Mouse (Mus musculus) C2C12 (cell line): ENCODE results near the gene Amy2a3. TPM values are rescaled to one million over a fixed set of nuclear protein-coding genes. Genes with fewer than 3 reads are reported as not detected.
"Not testable (repeated sequence)": the region's sequence is repeated elsewhere in the genome, so short reads cannot be mapped to it uniquely, and the experiment has no call there.

ENCODE experiments used
- H3K27me3 ChIP-seq: one replicate; pipeline ENCODE4 v1.6.1; 2011; ENCODE audit not compliant: control insufficient read depth, insufficient read depth, insufficient read length
- H3K36me3 ChIP-seq: one replicate; pipeline ENCODE4 v1.6.1; 2011; ENCODE audit not compliant: control insufficient read depth, insufficient read depth
- H3K4me3 ChIP-seq: one replicate; pipeline ENCODE4 v1.5.1; 2011; ENCODE audit warnings: mild to moderate bottlenecking, control low read depth; ENCODE audit not compliant: poor library complexity, insufficient read depth, severe bottlenecking
- H3K79me2 ChIP-seq: one replicate; pipeline ENCODE4 v1.6.1; 2011; ENCODE audit not compliant: control insufficient read depth, insufficient read depth
- H3K79me3 ChIP-seq: one replicate; pipeline ENCODE4 v1.6.1; 2011; ENCODE audit warnings: low read depth, control low read depth
- H3ac ChIP-seq: one replicate; pipeline ENCODE3; 2011; ENCODE audit warnings: low read depth; ENCODE audit not compliant: control insufficient read depth, insufficient read length
- long read RNA-seq, 2 experiments: library from polyadenylated mRNA; unstranded; transcript quantifications; one replicate each; pipeline ENCODE4 v2.0.0; 2019 to 2020
- polyA plus RNA-seq: library from polyadenylated mRNA; unstranded; fragments of >200 nt; fragmentation: generic; extraction: Trizol; gene quantifications from one replicate; pipeline ENCODE4 v1.2.1, GENCODE M21; 2012; ENCODE audit warnings: missing spikeins

The Amy2a3 gene
- not detected for polyA plus RNA-seq
- long read RNA-seq, experiment 1 = 0 reads
- long read RNA-seq, experiment 2 = 0 reads

DNA sequence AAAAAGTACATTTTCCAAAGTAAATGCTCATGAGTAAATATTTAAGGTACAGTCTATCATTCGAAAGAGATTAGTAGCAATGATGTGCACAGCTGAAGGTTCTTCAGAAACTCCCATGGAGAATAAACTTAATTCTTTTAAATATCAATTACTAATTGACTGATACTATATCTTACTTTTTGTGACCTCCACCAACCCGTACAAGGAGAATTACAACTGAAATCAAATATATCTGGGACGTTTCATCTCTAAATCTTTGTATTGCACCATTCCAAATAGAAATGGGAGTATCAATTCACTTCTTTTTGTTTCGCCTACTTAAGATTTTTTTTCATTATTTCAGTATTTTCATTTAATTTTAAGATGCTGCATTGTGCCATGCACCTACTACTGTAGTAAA lies at the start of gene Amy2a3:
Amy2a3 (minus strand) TSS at position 101 of the 400 bp plus-strand sequence.
- H3K79me3 ChIP-seq, H3K79me2 ChIP-seq, H3K4me3 ChIP-seq, H3K27me3 ChIP-seq, H3K36me3 ChIP-seq, H3ac ChIP-seq: not testable (repeated sequence)

DNA sequence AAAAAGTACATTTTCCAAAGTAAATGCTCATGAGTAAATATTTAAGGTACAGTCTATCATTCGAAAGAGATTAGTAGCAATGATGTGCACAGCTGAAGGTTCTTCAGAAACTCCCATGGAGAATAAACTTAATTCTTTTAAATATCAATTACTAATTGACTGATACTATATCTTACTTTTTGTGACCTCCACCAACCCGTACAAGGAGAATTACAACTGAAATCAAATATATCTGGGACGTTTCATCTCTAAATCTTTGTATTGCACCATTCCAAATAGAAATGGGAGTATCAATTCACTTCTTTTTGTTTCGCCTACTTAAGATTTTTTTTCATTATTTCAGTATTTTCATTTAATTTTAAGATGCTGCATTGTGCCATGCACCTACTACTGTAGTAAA lies 32.7 kb upstream of the Amy2a3 start, which contains the start of gene Amy2a2:
Amy2a2 (minus strand) TSS at position 101 of the 400 bp plus-strand sequence.
- not testable (repeated sequence) for H3K27me3 ChIP-seq, H3K4me3 ChIP-seq, H3K36me3 ChIP-seq, H3K79me2 ChIP-seq, H3K79me3 ChIP-seq, H3ac ChIP-seq

DNA sequence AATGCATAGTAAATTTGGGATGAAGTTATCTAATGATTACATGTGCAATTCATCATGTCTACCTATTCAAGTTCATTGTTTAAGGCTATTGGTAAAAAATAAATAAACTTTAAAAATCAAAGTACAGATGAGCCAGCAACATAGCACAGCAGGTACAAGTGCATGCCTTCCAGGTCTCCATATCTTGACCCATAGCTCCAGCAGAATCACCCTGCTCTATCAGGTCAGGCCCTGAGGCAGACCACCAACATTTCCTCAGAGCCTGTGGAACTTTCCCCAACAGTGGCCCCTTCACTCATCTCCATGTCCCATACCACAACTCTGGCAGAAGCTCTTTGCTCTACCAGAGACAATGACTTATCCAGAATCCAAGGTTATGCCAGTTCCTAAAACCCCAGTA lies 21.6 kb upstream of the Amy2a3 start:
- not testable (repeated sequence) for H3K79me2 ChIP-seq, H3K27me3 ChIP-seq, H3K79me3 ChIP-seq, H3K4me3 ChIP-seq, H3ac ChIP-seq, H3K36me3 ChIP-seq

DNA sequence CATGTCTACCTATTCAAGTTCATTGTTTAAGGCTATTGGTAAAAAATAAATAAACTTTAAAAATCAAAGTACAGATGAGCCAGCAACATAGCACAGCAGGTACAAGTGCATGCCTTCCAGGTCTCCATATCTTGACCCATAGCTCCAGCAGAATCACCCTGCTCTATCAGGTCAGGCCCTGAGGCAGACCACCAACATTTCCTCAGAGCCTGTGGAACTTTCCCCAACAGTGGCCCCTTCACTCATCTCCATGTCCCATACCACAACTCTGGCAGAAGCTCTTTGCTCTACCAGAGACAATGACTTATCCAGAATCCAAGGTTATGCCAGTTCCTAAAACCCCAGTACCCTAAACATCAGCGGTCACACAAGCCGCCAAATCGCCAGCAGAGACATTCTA lies 10.9 kb downstream of the Amy2a3 start:
- H3K36me3 ChIP-seq, H3K79me3 ChIP-seq, H3ac ChIP-seq, H3K27me3 ChIP-seq, H3K4me3 ChIP-seq, H3K79me2 ChIP-seq: not testable (repeated sequence)

DNA sequence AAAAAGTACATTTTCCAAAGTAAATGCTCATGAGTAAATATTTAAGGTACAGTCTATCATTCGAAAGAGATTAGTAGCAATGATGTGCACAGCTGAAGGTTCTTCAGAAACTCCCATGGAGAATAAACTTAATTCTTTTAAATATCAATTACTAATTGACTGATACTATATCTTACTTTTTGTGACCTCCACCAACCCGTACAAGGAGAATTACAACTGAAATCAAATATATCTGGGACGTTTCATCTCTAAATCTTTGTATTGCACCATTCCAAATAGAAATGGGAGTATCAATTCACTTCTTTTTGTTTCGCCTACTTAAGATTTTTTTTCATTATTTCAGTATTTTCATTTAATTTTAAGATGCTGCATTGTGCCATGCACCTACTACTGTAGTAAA lies 32.5 kb downstream of the Amy2a3 start, which contains the start of gene Amy2a4:
Amy2a4 (minus strand) TSS at position 101 of the 400 bp plus-strand sequence.
- not testable (repeated sequence) for H3K79me2 ChIP-seq, H3K79me3 ChIP-seq, H3K27me3 ChIP-seq, H3K36me3 ChIP-seq, H3ac ChIP-seq, H3K4me3 ChIP-seq

DNA sequence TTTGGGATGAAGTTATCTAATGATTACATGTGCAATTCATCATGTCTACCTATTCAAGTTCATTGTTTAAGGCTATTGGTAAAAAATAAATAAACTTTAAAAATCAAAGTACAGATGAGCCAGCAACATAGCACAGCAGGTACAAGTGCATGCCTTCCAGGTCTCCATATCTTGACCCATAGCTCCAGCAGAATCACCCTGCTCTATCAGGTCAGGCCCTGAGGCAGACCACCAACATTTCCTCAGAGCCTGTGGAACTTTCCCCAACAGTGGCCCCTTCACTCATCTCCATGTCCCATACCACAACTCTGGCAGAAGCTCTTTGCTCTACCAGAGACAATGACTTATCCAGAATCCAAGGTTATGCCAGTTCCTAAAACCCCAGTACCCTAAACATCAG lies 43.6 kb downstream of the Amy2a3 start:
- not testable (repeated sequence) for H3K4me3 ChIP-seq, H3K36me3 ChIP-seq, H3K79me2 ChIP-seq, H3ac ChIP-seq, H3K27me3 ChIP-seq, H3K79me3 ChIP-seq

DNA sequence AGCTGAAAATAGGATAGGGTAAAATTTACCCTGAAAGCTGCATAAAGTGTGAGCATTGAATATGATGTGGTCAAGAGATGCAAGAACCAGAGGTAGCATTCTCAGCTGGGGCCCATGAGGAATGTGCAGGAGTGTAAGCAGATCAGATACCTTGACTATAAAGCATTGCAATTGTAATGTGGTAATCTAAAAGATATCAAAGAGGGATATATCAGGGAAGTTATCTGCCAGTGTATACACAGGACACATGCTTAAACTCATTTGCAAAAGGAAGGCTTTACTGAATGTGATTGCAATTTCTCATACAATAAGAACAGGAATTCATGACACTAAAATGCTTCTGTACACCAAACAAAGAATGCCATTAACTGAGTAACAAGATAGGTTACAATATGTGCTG lies 44.3 kb downstream of the Amy2a3 start:
- H3K27me3 ChIP-seq, H3K79me3 ChIP-seq, H3K79me2 ChIP-seq, H3K4me3 ChIP-seq, H3ac ChIP-seq, H3K36me3 ChIP-seq: not testable (repeated sequence)

Other genes starting within 250 kb of the Amy2a3 start
- not detected for gene Amy2a5, start 65.2 kb downstream of the Amy2a3 start, polyA plus RNA-seq
- gene Amy2a4, start 32.6 kb downstream of the Amy2a3 start, polyA plus RNA-seq = not detected
- gene Amy2a2, start 32.6 kb upstream of the Amy2a3 start, polyA plus RNA-seq = not detected
- gene Amy2a1, start 208.4 kb upstream of the Amy2a3 start, polyA plus RNA-seq = not detected